Mouse (Mus musculus) adrenal gland, adult 18-20 months (tissue): Measurements from ENCODE around the gene Cldn6. TPM values are rescaled to one million over a fixed set of nuclear protein-coding genes. Genes with fewer than 3 reads are reported as not detected.

Experiments used
- DNase-seq, 2 experiments: peaks; one replicate each; pipeline ENCODE4 v3.0.0; 2021 to 2022; ENCODE audit warnings: low spot score in 2 of 2
- total RNA-seq, 2 experiments: library from RNA; stranded (reverse); gene quantifications; 1 replicate in 1 of 2; 2 replicates in 1 of 2; pipeline ENCODE4 v1.2.3; 2021

The Cldn6 gene
- total RNA-seq, 2 experiments from 2014 or later, result not detected

DNA sequence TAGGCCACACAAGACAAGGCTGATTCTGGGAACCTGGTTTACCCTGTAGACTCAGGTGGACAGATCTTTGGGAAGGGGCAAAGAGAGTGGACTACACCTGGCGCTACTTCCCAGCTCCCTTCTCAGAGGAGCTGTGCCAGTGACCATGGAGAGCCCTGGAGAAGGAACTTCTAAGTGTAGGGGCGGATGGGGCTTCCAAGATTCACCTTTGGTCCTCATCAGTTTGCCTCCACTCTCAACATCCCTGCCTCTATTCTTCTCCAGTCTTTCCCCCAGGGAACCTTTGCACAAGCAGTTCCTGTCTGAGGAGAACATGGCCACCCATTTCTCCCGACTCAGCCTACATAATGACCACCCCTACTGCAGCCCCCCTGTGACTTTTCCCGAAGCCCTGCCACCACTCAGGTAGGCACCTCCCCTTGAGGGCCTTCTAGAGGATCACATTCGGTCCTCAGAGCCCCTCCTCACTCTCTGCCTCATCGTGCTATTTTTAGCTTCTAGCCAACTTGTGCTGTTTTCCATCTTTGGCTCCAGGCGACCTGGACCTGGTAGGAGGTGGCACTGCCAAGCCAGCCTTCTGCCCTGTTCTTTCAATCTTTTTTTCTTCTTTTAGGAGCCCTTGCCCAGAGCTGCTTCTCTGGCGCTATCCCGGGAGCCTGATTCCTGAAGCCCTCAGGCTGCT is 4.6 kb upstream of the Cldn6 start:
- peak in 1 of 2 experiments; percentile 41 for DNase-seq

- peak; percentile 66 to 75 for DNase-seq
Measured at GRCm38 (mm10) chr17:23675127-23675526, 3.9 kb upstream of the Cldn6 start.

DNA sequence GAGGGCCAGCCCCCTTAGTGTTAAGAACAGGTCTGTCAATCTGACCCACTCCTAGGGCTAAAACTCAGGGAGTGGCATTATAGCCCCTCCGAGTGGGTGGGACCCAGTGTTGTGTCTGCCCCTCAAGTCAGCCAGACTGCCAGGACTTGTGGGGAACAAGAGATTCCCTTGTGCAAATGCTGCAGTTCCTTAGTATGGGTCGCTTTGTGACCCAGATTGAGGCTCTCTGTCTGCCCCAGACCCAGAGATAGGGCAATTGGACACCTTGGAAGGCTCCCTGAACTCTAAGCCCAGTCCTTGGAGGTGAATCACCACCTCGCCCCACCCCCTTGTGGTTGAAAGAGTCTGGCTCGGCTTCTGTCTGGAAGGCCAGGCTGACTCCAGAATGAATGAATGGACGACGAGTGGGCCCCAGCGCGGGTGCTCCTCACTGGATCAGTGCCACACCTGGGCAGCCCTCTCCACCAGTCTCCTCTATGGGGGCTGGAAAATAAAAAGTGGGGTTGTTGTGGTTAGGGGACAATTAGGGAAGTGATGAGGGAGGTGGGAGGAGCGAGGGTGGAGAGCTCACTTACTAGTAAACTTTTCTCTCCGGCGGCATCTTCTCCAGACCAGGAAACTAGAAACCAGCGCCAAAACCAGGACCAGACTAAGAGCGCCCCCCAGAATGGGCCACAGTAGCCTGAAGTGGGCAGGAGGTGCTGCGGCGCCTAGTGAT is 3.3 kb upstream of the Cldn6 start:
- DNase-seq, result peak; percentile 69 to 79

DNA sequence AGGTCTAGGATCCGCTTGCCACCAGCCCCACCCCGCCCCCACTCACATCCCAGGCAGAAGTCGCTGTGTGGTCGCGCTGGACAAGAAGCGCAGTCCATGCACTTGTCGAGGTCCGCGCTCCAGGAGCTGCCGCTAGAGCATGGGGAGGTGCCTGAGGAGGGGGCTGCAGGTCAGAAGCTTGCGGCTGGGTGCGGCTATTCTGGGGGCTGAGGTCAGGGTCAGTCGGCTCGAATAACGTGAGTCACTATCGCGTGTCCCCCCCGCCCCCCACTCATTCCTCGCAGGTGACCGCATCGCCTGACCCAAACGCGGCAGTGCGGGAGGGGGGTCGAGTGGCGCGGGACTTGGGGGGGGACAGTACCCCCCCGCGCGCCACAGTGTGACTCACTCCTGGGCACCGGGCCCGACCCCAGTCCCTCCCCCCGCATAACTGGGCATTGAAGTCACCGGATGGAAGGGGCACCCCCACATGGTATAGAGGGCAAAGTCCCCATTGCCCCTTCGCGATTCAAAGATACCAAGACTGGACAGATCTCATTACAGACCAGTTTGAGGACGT is 2.5 kb upstream of the Cldn6 start:
- DNase-seq, result peak; percentile 83 to 85

DNA sequence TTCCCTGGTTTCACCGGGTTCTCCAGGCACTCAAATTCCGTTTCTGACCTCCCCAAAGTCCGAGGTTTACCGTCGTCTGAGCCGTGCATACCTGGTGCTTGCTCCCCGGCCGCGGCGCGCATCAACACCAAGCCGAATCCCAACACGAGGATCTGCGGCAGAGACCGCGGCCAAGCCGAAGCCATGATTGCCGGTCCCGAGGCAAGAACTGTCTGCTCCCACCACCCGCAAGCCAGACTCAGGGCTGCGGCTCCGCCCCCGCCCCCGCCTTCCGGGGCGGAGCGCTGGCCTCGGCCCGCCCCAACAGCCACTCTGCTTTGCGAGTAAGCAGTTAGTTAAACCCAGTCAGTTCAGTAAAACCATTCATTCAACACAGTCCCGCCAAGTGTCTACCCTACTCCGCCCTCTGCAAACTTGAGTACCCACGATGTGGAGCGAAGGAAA is 1.8 kb upstream of the Cldn6 start, which contains the start of gene Tnfrsf12a:
TSS of gene Tnfrsf12a (minus strand) at position 233 of the 444 bp plus-strand sequence.
- DNase-seq, result peak; percentile 86 to 88

- DNase-seq, result no peak
Measured at GRCm38 (mm10) chr17:23680336-23680735, 1.3 kb downstream of the Cldn6 start.

GRCm38 (mm10) chr17:23681086-23681485 is 2.0 kb downstream of the Cldn6 start:
- DNase-seq, result peak in 1 of 2 experiments; percentile 33

DNA sequence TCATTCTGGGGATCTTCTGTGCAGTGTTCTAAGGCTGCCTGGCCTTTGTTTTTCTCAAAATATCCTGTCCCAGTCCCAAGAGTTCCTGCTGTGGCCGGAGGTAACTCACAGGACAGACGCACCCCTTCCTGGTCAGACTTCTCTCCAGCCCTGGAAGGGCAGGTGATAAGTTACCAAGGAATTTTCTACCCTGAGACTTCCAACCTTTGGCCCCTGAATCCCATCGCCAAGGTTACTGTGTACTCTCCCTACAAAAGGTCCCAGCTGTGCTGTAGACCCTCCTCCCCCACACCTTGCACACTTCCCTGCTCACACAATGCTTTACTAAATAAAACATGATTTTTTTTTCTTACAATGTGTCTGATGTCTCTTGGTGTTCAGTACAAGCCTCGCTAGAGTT is 3.0 kb downstream of the Cldn6 start:
- DNase-seq, result no peak

DNA sequence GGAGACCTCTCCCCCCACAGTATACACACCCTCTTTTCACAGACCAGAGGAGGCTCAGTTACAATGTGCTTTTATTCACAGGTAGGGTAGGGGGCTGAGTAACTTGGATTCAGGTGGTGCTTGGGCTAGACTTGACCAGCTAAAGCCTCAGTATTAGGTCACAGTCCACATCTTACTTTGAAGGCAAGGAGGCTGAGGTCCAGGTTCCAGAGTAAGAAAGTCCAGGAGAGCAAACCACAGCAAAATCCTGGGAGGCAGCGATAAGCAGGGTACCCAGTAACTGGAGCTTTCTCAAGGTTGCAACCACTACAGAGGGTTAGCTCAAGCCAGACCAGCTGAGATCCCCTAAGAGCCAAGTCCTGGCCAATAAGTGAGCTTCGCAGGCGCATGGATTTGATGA is 3.5 kb downstream of the Cldn6 start:
- DNase-seq, result no peak

GRCm38 (mm10) chr17:23683226-23683625 is 4.2 kb downstream of the Cldn6 start:
- no peak for DNase-seq

DNA sequence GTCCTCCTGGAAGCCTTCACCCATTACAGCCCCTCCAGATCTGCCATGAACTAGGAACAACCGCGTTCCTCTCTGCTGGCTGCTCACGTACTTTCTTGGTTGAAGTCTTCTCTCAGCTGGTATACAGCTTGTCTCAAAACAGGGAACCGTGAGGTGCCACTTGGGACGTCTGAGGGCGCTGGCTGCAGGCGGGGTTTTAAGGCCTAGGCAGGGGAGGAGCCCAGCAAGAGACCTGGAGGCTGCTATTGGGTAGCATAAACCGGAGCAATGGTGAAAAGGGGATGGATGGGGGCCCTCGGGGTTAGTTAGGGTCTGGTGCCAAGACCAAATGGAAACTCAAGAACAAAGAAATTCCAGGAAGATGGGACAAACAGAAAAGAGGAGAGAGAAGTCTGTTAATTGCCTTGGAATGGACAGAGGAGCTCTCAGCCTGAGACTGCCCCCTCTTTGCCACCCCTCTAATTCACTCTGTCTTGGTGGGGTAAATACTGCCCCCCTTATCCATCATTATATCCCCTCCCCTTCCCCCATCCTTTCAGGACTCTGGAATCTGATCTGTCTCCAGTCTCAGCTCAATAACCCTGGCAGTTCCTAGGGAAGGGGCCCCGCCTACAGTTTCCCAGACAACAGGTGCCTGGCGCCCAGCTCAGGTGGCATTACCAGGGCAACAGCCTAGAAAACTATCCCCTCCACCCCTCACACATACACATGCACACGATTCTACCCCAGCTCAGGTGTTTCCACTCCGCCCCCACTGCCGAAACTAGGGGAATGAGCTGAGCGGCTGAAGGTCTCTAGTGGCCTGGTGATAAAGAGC is 5.0 kb downstream of the Cldn6 start, which contains the start of gene Cldn9:
TSS of gene Cldn9 (minus strand) at position 171 of the 817 bp plus-strand sequence.
- no peak for DNase-seq

GRCm38 (mm10) chr17:23694491-23694890 is 15.4 kb downstream of the Cldn6 start:
- no peak for DNase-seq

DNA sequence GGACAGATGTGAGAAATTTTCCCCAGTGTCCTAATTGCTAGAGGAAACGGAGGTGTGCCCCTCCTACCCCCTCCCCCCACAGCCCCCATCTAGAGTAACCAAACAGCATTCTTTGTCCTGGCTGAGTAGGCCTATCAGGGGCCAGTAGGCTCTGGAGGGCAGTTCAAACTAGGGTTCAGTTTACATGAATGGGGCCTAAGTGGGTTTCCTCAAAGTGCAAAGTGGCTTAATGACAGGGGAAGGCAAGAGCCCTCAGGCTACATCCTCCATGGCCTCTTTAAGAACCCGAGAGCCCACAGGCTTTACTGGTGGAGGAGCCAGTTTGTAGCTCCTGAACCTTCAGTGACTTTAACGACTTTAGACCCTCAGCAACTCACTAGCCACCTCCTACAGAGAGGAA is 16.8 kb downstream of the Cldn6 start:
- no peak for DNase-seq

GRCm38 (mm10) chr17:23699131-23700077 is 20.4 kb downstream of the Cldn6 start:
- peak; percentile 45 to 62 for DNase-seq

DNA sequence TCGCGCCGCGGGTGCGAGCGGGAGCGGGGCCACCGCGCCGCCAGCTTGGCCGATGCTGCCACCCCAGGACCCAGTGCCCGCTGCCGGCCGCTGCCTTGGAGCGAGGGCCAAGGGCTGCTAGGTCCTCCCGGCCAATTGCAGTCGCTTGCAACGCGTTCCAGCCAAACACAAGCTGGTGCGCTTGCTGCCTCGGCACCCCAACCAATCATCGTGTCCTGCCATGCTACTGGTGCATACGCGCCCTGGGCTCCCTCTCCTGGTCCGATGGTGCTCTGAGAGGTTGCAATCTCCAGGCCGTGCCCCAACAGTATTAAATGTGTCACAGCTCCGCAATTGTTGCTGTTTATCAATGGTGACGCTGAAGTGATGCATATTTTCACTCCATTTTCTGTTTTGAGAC is 21.0 kb downstream of the Cldn6 start:
- peak; percentile 83 for DNase-seq

DNA sequence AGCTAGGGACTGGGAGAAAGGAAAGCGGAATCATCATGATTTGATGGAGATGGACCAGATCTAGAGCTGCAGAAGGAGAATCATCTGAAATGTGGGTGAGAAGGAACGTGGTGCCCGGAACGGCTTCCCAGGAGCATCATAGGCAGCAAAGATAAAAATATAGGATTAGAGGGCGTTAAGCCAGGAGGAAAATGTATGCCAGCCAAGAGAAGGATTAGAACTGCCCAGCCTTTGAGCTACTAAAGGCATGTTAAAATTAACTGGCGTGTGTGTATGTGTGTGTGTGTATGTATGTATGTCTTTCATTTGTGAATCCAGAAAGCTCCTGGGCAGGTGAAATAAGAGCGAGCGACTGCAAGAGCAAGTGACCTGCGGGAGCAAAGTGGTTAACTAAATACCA is 24.3 kb downstream of the Cldn6 start:
- DNase-seq, result no peak

- no peak for DNase-seq
Measured at GRCm38 (mm10) chr17:23704741-23705140, 25.7 kb downstream of the Cldn6 start.

GRCm38 (mm10) chr17:23705525-23706104 is 26.6 kb downstream of the Cldn6 start:
- DNase-seq, result no peak

DNA sequence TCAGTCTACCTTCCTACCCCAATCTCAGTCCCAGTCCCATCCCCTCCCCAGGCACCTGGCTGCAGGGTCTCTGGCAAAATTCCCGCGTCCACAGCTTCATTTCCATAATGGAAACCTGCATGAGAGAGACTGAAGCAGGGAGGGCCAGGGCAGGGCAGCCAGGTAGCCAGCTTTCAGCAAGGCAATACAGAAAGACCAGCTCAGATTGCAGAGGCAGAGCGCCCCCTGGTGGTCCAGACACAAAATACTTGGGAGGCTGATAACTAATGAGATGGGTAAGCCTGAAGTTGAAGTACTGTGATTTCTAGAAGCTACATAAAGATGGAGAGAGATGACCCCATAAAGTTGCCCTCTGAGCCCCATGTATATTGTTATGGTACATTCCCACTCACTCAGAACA is 27.2 kb downstream of the Cldn6 start:
- peak; percentile 76 to 82 for DNase-seq

GRCm38 (mm10) chr17:23717003-23717402 is 38.0 kb downstream of the Cldn6 start:
- no peak for DNase-seq
